Comparison of ENCODE assay signal across 10 mouse cellular contexts in the genomic region with DNA sequence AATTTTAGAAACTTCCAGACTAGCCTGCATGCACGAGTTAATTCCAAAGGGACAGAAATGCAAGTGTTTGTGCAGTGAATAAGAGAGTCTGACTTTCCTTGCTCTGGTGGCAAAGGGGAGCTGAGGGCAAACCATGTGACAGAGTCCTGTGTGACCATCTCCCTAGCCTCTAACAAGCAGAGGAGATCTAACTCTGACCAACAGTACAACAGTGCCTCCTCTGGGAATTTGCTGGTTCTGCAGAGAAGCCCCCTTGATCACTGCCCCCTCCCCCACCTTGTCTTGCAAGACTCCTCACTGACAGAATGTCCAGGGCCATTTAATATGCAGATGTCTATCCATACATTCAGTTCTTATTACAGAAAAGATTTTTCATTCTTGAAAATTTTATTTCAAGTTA. TPM values are rescaled to one million over a fixed set of nuclear protein-coding genes. Genes with fewer than 3 reads are reported as not detected.
DNase-seq lines count a peak whose midpoint lies in the region; ATAC-seq and TF ChIP-seq lines count a peak whose summit lies in the region.
"Had no signal": no experiment of that assay in that cellular context is flagged by ENCODE, and none has a peak within 500 bp of the region (broad histone marks: within the 10 kb centered on the region; RNA-seq: fewer than 3 reads in every experiment).

No protein-coding gene starts in this region.

- no peaks in the 10 kb centered on the region for H3K9me3 ChIP-seq in embryonic facial prominence, embryonic 10.5 days
- H3K9me3 ChIP-seq in stomach, postnatal 0 days (ENCODE audit: control insufficient read depth, low read length), result no peaks in the 10 kb centered on the region
- H3K9me3 ChIP-seq: liver, embryonic 13.5 days had no signal

- peaks cover 8% of the 10 kb centered on the region; the same call in 1 of the 2 replicates for H3K4me1 ChIP-seq in embryonic facial prominence, embryonic 10.5 days
- H3K4me1 ChIP-seq in stomach, postnatal 0 days (replicated peaks; ENCODE audit: control insufficient read depth, insufficient read depth), result no peaks in the 10 kb centered on the region
- H3K4me1 ChIP-seq: liver, embryonic 13.5 days had no signal

- H3K36me3 ChIP-seq in embryonic facial prominence, embryonic 10.5 days (replicated peaks), result no peaks in the 10 kb centered on the region
- H3K36me3 ChIP-seq in stomach, postnatal 0 days (ENCODE audit: control insufficient read depth, insufficient read depth, low read length), result no peaks in the 10 kb centered on the region
- H3K36me3 ChIP-seq: liver, embryonic 13.5 days had no signal

- no peak overlapping the region for H3K27ac ChIP-seq in embryonic facial prominence, embryonic 10.5 days (replicated peaks)
- no peak overlapping the region for H3K27ac ChIP-seq in stomach, postnatal 0 days (replicated peaks)
- H3K27ac ChIP-seq: liver, embryonic 13.5 days had no signal

- peak; percentile 52 to 54 for DNase-seq in right cerebral cortex, postnatal 10 days (ENCODE audit: low spot score in 2 of 2)
- no peak for DNase-seq in right cerebral cortex, postnatal 25 days
- peak; percentile 64 for DNase-seq in embryonic facial prominence, embryonic 10.5 days (ENCODE audit: low spot score)
- DNase-seq in left cerebral cortex, postnatal 36 days (ENCODE audit: low spot score in 2 of 2), result peak; percentile 9 to 13
- DNase-seq in stomach, postnatal 0 days (ENCODE audit: low spot score), result no peak
- no peak for DNase-seq in spleen, adult 18-20 months
- no peak for DNase-seq in heart, postnatal 14 days
- no peak for DNase-seq in spleen, postnatal 10 days (ENCODE audit: low spot score in 2 of 2)
- DNase-seq: liver, embryonic 13.5 days had no signal

- no peak for ATAC-seq in stomach, postnatal 0 days (ENCODE audit: low FRiP score, low TSS enrichment)

- peak; percentile 35; the same call in 1 of the 2 replicates for TF ChIP-seq CTCF in stomach, postnatal 0 days (IDR thresholded peaks at IDR 0.05; ENCODE audit: low read depth)

- intact Hi-C loops in left cerebral cortex, postnatal 36 days (cut with DNase I), result no loop called here
- intact Hi-C loops in heart, postnatal 14 days (cut with DNase I), result no loop called here

- no peak overlapping the region for H3K9ac ChIP-seq in stomach, postnatal 0 days (ENCODE audit: low read length)
- H3K9ac ChIP-seq: liver, embryonic 13.5 days had no signal

- 7% methylated on average over 1 of the region's 1 CpGs for WGBS in embryonic facial prominence, embryonic 10.5 days
- WGBS in stomach, postnatal 0 days, result 22% methylated on average over 1 of the region's 1 CpGs

- TF ChIP-seq EP300 in stomach, postnatal 0 days (optimal IDR thresholded peaks at IDR 0.05), result no peak

- peaks cover 30% of the 10 kb centered on the region for H3K27me3 ChIP-seq in embryonic facial prominence, embryonic 10.5 days (replicated peaks; ENCODE audit: low read depth, poor library complexity, severe bottlenecking)
- H3K27me3 ChIP-seq in stomach, postnatal 0 days (ENCODE audit: control insufficient read depth, insufficient read depth, low read length), result no peaks in the 10 kb centered on the region

- H3K4me2 ChIP-seq in stomach, postnatal 0 days (replicated peaks; ENCODE audit: low read depth), result no peak overlapping the region
- H3K4me2 ChIP-seq: liver, embryonic 13.5 days had no signal

- no peak overlapping the region for H3K4me3 ChIP-seq in embryonic facial prominence, embryonic 10.5 days
- no peak overlapping the region for H3K4me3 ChIP-seq in stomach, postnatal 0 days (ENCODE audit: low read depth, low read length)
- H3K4me3 ChIP-seq: liver, embryonic 13.5 days had no signal

RNA-seq across cellular contexts. Expression of a gene that starts 3.2 kb away (rescaled TPM):
- polyA plus RNA-seq in embryonic facial prominence, embryonic 10.5 days (2016; fragmentation: Nextera tagmentation; extraction: Ambion mirVana), result 0.87 and 1.0 TPM in 2 replicates
- 10 to 100 TPM; 21.8 to 22.5 TPM for total RNA-seq in left cerebral cortex, postnatal 36 days (2021)
- polyA plus RNA-seq in stomach, postnatal 0 days (2015; fragmentation: Nextera tagmentation; extraction: Ambion mirVana), result 0.05 and 0.08 TPM in 2 replicates
- not detected for total RNA-seq in heart, postnatal 14 days (2021)
- polyA plus RNA-seq: heart, embryonic 14.5 days; liver, embryonic 13.5 days had no signal

Comparison
In these comparisons a context has a peak if more than half of its experiments do, and no peak if none do; other contexts are left out.
1. DNase-seq: peak in right cerebral cortex, postnatal 10 days (2 of 2), embryonic facial prominence, embryonic 10.5 days (single experiment) and left cerebral cortex, postnatal 36 days (2 of 2); none in right cerebral cortex, postnatal 25 days (single experiment), stomach, postnatal 0 days (single experiment), spleen, adult 18-20 months (0 of 2), heart, postnatal 14 days (0 of 2) and spleen, postnatal 10 days (0 of 2).
2. RNA of a gene that starts 3.2 kb away (total RNA-seq): 21.8 to 22.5 TPM in left cerebral cortex, postnatal 36 days; not detected in heart, postnatal 14 days; every median in the first group is over 10 times any median in the second.